Mouse (Mus musculus) right cerebral cortex, adult 2 months (tissue): ENCODE data around the gene Trmo.

ENCODE experiments used
- DNase-seq, 2 experiments: peaks; one replicate each; pipeline ENCODE4 v3.0.0; 2021 to 2022; ENCODE audit warnings: low spot score in 2 of 2

Gene Trmo

GRCm38 (mm10) chr4:46371030-46371429 is 18.2 kb downstream of the Trmo start:
- peak; percentile 19 to 21 for DNase-seq

DNA sequence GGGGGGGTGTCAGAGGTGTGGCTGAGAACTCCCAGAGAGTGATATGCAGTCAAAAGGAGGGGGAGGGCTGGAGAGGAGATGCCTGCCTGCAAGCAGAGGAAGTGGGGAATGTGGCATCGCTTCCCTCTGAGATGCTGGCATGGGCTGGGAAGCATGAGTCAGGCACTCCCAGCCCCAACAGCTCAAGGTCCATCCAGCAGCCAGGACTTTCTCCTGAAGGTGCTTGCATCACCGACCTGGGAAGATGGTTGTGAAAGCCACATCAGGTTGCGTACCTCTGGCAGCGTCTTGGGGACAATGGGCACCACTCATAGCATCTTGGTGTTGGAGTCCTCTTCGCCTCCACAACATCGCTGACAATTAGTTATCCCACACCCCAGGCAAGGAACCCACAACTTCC is 18.8 kb downstream of the Trmo start:
- no peak for DNase-seq

- no peak for DNase-seq
Observed at GRCm38 (mm10) chr4:46369070-46369469, 20.2 kb downstream of the Trmo start.

- no peak for DNase-seq
Observed at GRCm38 (mm10) chr4:46367487-46367959, 21.7 kb downstream of the Trmo start.

DNA sequence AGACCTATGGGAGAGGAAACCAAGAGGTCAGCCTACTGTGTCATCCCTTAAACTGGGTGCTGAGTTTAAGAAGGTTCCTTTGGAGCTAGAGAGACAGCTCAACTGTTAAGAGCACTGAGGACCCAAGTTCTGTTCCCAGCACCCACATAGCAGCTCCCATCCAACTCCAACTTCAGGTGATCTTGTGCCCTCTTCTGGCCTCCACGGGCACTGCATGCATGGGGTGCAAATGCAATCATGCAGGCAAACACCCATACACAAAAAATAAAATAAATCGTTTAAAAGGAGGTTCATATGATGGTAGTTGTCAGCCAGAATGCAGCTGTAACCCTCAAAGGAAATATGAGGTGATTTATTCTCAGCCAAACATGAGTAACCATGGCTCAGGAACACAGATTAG is 24.9 kb downstream of the Trmo start:
- no peak for DNase-seq

- DNase-seq, result peak; percentile 80 to 85
Observed at GRCm38 (mm10) chr4:46361258-46361657, 28.0 kb downstream of the Trmo start.

- no peak for DNase-seq
Observed at GRCm38 (mm10) chr4:46359539-46360253, 29.5 kb downstream of the Trmo start.

DNA sequence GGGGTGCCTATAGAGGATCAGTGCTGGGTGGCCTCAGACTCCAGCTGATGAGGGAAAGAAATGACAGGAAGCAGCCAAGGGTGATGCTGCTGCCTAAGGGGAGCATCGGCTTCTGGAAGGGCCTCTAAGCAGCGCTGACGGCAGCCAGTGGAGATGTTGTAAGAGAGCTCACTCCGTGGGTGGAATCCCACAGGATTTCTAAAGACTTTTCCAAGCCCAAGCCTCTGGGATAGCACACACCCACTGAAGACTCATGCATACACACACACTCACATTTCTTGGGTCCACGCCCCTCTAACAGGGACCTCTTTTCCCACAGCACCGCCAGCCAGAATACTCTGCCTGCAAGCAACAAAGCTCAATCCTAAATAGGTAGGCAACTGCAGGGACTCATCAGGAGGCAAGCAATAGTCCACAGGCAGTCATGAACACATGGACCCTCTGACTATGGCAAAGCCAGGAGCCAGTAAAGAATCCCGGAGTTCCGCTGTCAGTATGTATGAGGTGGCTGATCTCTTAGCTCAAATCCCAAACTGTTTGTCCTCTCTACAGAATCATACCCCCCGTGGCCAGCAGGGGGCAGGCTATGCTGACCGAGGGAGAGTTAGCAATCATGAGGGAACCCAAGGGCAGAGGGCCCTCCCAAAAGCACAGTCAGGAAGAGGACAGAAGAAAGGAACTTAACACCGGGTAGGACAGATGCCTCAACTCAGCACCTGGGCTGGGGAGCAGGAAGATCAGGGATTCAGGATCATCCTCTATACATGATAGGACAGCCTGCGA is 32.7 kb downstream of the Trmo start:
- peak in 1 of 2 experiments; percentile 54 for DNase-seq

- DNase-seq, result no peak
Observed at GRCm38 (mm10) chr4:46353045-46353444, 36.2 kb downstream of the Trmo start.

- no peak for DNase-seq
Observed at GRCm38 (mm10) chr4:46349530-46349929, 39.7 kb downstream of the Trmo start.

DNA sequence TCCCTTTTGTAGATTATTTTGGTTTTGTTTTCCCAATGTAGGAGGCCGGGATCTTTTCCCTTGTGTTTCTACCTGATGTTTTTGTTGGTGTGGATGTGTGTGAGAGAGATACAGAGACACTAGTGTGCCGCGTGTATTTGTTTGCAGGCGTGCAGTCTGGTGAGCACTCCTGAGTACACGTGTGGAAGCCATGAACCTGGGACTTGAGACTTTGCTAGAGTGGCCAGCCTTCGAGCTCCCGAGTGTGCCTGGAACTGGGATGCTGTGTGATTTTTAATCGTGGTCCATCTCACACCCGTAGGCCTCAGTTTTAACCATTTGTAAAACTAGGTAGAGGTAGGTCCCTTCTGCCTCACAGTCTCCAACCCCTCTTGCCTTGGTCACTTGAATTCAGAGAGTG is 40.3 kb downstream of the Trmo start:
- no peak for DNase-seq

- no peak for DNase-seq
Observed at GRCm38 (mm10) chr4:46347580-46348515, 41.4 kb downstream of the Trmo start.

DNA sequence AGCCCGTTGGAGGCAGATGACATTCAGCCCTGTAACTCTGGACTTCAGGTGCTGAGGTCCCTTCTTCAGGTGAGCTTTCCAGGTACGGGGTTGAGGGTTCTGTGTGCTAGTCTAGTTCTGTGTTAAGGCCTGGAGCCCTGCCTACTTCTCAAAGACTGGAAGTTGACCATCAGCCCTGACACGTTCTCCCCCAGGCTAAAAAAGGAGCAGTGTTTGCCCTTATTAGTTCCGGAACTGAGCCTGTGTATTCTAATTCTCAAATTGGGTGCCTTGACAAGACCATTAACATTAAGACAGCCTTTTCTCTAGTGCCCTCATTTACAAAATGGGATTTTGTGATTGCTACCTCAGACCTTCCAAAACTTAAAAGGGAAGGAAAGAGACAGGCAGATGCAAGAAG is 42.1 kb downstream of the Trmo start:
- no peak for DNase-seq

GRCm38 (mm10) chr4:46346221-46346620 is 43.0 kb downstream of the Trmo start:
- DNase-seq, result no peak

- no peak for DNase-seq
Observed at GRCm38 (mm10) chr4:46345773-46346100, 43.5 kb downstream of the Trmo start.

DNA sequence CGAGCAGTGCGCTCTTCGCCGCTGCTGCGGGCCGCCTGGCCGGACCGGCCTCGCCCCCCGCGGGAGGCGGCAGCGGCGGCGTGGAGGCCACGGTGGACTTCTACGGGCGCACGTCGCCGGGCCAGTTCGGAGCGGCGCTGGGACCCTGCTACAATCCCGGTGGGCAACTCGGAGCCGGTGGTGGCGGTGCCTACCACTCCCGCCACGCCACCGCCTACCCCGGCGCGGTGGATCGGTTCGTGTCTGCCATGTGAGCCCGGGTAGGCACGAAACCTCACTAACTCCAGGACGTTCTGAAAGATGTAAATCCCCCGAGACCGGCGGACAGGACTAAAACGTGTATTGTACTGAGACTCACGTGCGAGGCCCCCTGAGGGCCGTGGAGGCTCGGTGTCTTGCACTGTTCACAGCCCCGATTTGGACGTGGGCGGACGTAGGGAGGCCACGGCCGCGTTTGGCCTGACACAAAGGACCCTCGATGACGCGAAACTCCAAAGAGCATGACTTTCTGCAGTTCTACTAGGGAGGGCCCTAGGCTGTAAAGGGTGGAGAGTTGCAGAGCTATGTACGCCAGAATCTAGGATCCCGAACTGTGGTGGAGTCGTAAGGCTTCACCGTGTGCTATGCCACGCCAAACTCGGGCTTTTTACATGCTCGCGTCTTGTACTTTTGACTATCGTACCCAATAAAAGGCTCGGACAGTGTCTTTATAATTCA is 44.0 kb downstream of the Trmo start:
- DNase-seq, result no peak

DNA sequence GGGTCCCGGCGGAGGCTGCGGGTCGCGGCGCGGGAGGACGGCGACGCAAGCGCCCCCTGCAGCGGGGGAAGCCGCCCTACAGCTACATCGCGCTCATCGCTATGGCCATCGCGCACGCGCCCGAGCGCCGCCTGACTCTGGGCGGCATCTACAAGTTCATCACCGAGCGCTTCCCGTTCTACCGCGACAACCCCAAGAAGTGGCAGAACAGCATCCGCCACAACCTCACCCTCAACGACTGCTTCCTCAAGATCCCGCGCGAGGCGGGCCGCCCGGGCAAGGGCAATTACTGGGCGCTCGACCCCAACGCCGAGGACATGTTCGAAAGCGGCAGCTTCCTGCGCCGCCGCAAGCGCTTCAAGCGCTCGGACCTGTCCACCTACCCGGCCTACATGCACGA is 44.9 kb downstream of the Trmo start:
- no peak for DNase-seq

DNA sequence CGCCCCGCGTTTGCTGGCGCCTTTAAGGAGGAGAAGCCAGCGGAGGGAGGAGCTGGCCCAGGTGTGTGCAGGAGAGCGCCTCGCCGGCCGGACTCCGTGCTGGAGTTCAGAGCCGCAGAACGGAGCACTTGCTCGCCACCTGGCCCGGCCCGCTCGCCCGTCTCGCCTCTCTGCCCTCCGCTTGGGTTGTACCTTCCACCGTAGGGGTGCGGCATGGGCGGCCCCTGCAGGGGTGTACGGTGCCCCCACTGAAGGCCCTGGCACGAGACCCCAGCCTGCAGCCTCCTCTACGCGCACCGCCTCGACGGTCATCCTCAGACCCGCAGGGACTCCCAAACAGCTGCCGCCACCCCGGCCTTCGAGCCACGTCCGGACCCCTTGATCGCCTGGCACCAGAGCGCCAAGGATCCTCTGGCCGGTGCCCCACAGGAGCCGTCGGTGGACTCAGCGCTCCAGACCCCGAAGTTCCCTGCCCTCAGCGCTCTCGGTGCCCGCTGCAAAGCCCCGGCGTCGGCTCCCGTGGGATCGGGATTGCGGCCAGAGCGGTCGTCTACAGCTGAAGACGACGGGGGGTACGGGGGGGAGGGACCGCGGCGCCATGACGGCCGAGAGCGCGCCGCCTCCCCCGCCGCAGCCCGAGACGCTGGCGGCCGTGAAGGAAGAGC is 45.5 kb downstream of the Trmo start, which contains the start of gene Foxe1:
Gene Foxe1, plus strand, starts transcription at position 14 of the 665 bp plus-strand sequence.
- DNase-seq, result no peak

DNA sequence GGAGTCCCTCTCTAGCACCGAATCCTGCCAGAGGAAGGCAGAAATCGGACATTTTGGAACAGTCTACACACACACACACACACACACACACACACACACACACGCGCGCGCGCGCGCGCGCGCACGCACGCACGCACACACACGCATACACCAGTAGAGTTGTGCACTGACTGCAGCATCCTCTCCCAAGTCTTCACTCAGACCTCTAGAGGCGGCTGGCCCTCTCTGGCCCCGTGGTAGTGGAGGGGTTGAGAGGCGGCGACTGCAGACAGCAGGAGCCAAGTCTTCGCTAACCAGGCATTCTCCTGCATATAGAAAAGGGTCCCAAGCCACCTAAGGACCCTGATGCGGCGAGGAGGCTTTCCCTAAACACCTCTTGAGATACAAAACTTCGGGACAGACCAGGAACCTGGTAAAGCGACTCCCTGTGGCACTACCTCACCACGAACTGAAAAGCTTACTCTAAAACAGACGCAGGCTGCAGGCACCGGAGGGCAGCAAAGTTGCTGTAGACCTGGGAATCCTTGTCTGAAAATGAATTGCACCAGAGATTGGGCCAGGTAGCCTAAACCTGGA is 46.4 kb downstream of the Trmo start:
- no peak for DNase-seq
